Mouse (Mus musculus): Measurements from ENCODE around the gene 5730596B20Rik.

The 5730596B20Rik gene

DNA sequence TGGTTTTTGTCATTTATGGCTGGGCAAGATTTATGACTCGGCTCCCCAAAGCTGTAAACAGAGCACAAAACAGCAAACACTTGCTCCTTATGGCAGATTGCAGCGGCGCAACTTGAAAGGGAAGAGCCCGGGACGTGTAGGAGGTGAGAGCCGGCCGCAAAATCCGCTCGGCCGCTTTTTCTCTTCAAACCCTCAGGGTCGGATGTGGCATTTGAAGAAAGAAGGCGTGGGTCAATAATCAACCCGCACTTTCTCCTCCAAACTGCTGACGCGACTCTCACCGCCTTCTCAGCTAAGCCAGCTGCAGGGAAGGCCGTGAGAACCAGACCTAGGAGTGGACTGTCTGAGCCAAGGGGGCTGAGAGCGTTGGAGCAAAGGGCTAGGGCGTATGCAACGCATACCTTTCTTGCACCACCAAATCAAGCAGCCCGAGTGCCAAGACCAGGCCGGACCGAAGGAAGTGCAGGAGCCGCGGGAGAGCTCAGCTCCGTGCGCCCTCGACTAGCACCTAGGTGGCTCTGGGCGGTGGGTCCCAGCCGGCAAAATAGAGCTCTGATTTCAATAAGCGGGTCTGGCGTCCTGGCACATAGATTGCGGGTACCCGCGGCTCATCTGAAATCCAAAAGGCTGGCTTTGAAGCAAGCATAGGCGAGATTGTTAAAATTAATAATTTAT lies at the start of gene 5730596B20Rik:
TSS of gene 5730596B20Rik (plus strand) at position 438 of the 675 bp plus-strand sequence.
- DNase-seq (ENCODE audit: extremely low read depth, insufficient read length, low spot score), result no peak

- DNase-seq (ENCODE audit: extremely low read depth, insufficient read length, low spot score), result no peak
Measured at GRCm38 (mm10) chr6:52137841-52138535, 39.3 kb upstream of the 5730596B20Rik start.

GRCm38 (mm10) chr6:52138576-52138975 lies 38.7 kb upstream of the 5730596B20Rik start:
- DNase-seq (ENCODE audit: extremely low read depth, insufficient read length, low spot score), result no peak

- no peak for DNase-seq (ENCODE audit: extremely low read depth, insufficient read length, low spot score)
Measured at GRCm38 (mm10) chr6:52139115-52139514, 38.2 kb upstream of the 5730596B20Rik start.

DNA sequence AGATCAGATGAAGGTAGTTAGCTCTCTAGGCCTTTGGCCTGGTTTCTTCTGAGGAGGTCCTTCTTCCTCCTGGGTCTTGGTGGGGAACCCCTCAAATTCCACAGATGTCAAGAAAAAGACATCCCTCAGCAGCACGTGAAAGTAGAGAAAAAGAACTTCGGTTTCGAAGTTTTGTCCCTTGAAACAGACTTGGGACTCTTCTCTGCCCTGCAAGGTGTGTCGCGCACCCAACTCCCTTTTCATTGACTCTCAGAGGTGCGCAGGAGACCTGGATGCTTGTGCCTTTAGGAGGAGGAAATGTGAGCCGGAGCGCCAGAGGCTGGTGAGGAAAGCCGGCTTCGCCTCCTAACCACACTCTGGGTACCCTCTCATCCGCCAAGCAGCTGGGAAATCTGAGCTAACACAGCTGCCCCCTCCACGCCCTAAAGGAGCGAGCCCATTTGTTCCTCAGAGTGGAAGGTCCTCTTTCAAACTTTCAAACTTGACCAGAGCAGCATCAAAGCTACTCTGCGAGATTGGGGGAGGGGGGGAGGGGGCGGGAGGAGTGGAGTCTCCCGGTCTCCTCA lies 26.8 kb upstream of the 5730596B20Rik start:
- DNase-seq (ENCODE audit: extremely low read depth, insufficient read length, low spot score), result peak; percentile 28

GRCm38 (mm10) chr6:52151571-52151970 lies 25.7 kb upstream of the 5730596B20Rik start:
- DNase-seq (ENCODE audit: extremely low read depth, insufficient read length, low spot score), result no peak

DNA sequence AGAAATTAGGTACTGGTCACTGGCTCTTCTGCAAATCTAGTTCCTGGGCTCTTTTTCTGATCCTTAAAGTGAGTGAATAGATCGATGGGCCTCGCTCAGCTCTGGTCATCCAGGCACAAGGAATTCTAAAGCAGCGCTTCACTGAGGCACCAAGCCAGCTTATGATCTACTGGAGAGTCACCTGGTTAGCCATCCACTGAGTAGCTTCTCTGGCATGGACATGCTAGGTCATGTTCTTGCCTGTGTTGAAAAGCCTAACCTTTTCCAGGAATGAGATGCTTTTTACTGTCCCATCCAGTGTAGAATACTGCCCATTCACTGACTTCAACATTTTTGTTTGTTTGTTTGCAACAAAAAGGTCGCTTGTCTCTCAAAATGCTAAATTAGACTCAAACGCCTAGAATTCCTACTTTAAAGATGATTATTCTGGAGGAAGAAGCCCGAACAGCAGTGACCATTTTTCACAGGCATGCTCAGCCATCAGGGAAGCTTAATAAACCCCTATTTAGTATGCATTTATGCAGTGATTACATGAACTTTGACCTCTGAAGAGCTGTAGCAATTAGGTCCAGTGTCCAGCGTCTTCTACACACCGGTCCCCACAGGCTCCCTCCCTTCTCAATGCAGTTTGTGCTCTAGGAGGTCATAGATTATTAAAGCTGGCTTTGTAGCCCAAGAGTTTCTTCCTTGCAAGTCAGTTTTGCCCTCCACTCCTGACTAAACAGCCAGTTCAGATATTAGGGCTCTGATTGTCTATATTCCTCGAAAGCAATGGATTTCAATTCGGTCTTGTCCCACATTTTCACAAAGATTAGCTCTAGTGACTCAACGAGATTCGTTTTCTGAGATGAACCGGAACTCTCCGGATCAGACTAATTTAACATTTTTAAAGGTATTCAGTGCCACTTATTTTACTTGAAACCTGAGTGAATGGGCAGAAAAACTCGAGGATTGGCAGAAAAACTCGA lies 24.8 kb upstream of the 5730596B20Rik start:
- no peak for DNase-seq (ENCODE audit: extremely low read depth, insufficient read length, low spot score)

- no peak for DNase-seq (ENCODE audit: extremely low read depth, insufficient read length, low spot score)
Measured at GRCm38 (mm10) chr6:52153270-52153669, 24.0 kb upstream of the 5730596B20Rik start.

DNA sequence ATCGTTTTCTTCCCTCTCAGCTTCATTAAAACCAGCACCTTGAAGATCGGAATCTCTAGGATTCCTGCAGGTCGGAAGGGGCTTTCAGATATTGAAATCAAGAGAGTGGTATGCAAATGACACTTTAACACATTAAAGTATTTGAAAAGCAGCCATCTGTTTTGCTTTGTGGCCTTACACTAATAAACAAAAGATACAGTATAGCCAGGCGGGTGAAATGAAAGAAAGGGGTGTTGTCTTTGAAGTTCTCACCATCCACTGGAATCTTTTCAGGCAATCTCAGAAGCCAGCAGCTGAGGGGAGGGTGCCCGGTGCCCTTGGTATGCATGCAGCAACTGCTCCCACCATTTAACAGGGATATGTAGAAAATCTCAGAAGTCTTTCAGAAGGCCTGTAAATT lies 23.3 kb upstream of the 5730596B20Rik start:
- no peak for DNase-seq (ENCODE audit: extremely low read depth, insufficient read length, low spot score)

- DNase-seq (ENCODE audit: extremely low read depth, insufficient read length, low spot score), result no peak
Measured at GRCm38 (mm10) chr6:52155471-52155870, 21.8 kb upstream of the 5730596B20Rik start.

- DNase-seq (ENCODE audit: extremely low read depth, insufficient read length, low spot score), result no peak
Measured at GRCm38 (mm10) chr6:52156551-52157200, 20.6 kb upstream of the 5730596B20Rik start.

- DNase-seq (ENCODE audit: extremely low read depth, insufficient read length, low spot score), result no peak
Measured at GRCm38 (mm10) chr6:52157466-52158275, 19.6 kb upstream of the 5730596B20Rik start.

DNA sequence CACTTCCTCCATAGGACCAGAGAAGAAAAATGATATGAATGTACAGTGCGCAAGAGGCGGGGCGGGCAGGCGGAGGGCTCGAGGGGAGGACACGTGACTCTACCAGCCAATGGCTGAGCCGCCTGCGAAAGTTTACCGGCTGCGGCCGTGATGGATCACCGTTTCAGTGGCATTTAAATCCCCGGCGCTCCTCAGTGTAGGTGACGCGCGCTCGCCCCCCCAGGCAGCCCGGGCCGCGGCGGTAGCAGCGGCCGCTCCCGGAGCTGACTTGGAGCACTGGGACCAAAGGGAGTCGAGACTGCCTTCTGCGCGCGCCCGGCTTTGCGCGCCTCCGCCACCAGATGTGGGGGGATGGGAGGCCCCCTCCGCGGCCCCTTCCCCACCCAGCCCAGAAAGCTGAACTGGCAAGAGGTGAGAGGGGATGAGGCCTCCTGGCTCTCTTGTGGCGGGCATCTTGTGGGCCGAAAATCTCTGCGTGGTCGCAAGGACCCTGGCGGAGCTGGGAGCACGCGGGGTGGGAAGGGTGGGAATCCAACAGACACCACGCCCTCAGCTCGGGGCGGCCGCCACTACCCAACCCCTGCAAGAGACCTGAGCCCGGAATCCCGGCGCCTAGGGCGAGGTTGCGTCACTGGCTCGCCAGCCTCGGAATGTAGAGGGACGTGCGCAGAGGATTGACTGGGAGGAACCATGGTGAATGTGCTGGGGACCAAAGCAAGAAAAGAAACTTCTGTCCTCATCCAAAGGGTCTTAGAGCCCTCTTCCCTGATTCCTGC lies 18.8 kb upstream of the 5730596B20Rik start, which contains the start of gene Hoxa1:
TSS of gene Hoxa1 (minus strand) at position 42 of the 776 bp plus-strand sequence.
- peak; percentile 88 for DNase-seq (ENCODE audit: extremely low read depth, insufficient read length, low spot score)

DNA sequence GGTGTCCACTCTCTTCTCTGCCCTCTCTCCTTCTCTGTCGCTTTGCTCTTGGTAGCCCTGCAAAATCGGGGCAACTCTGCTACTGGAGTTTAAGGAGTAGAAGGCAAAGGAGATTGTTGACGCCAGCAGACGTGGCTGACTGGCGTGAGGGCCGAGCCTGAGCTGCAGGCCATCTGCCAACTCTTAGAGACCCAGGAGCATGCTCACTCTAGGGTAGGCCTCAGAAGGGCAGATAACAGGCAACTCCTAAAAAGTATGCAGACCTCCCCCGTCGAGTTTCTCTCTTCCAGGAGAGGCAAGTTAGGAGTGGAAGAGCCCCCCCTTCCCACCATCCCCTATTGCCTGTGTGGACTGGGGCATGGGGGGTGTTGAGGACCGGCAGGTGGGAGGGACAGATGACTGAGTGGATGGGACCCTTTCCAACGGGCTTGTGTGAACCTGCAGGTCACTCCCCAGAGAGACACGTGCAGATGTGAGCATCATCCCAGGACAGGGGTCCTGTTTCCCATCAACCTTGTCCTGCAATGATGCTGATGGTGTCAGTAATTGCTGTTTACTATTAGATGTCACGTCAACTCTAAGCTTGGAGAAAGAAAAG lies 18.0 kb upstream of the 5730596B20Rik start:
- DNase-seq (ENCODE audit: extremely low read depth, insufficient read length, low spot score), result peak; percentile 61

DNA sequence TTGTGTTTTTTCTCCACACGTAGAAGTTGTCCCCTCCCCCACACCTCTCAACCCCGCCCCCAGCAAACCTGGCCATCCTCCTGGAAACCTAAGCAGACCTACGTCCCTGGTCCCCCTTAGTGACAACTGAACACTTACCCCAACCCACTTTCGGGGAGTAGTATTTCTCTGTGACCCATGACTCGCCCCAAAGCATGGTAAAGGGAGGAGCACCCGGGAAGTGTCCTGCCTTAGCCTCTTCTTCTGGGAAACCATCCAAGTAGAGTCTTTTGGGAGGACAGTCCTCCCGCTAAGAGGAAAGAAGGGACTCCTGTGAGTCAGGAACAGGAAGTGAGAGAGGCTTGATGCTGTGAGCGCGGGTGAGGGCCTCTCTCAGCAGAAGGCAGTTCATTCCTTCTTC lies 17.3 kb upstream of the 5730596B20Rik start:
- DNase-seq (ENCODE audit: extremely low read depth, insufficient read length, low spot score), result peak; percentile 67

DNA sequence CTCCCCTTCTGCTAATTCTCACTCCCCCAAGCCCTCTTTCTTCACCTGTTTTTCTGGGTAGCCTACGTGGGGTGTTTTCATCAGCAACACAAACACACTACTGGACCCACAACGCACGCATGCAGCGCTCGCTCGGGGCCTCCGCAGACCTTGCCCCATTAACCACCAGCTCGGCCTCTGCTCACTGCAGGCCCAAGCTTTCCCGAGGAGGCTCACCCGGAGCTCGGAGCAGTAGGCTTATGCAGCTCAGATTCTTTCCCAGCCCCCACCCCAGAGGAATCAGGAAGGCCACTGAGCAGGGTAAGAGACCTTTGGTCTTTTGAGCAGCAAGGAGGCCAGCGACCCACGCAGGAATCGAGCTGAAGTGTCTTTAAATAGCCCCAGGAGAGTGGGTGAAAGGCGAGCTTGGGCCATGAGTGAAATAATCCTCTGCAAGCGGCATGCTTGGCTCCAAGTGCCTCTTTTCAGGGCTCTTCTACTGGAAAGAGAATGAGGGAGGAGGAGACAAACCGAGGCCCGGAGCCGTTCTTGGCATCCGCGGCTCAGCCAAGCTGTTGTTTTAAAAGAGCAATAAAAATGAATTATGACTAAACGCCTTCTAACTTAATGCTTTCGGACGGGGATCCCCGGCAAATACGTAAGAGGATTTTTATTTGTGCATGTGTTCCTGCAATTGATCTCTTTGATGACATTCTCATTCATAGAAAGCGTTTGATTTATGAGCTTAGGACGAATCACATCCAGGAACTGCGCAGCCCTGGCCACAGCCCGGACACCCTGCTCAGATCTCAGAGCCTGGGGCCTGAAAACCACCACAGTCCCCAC lies 16.6 kb upstream of the 5730596B20Rik start:
- DNase-seq (ENCODE audit: extremely low read depth, insufficient read length, low spot score), result peak; percentile 50

GRCm38 (mm10) chr6:52161336-52162092 lies 15.8 kb upstream of the 5730596B20Rik start:
- no peak for DNase-seq (ENCODE audit: extremely low read depth, insufficient read length, low spot score)

All from 3134 (cell line).